Mouse (Mus musculus): ENCODE measurements around the gene Lrmda.

DNA sequence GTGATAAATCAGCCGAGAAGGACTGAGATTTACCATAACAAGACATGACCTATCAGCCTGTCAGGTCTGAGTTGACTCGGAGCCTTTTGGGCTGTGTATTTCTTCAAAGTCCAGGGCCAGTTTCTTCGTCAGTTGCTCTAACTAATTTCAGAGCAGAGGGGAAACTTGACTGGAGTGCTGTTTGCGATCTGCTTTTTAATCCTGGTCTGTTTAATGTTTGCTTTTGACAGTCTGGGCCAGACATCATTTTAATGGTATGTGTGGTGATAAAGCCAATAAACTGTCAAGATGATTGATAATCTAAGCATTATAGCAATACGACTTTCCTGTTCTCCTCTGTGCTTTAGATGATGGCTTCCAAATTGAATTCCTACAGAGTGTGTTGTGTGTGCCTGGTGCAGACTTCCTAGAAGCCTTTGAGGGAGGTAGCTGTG is 71.3 kb downstream of the Lrmda start:
- no peak for TF ChIP-seq CTCF (conservative IDR thresholded peaks at IDR 0.05; ENCODE audit: low read length)
- TF ChIP-seq POU5F1 (IDR thresholded peaks at IDR 0.05; ENCODE audit: borderline replicate concordance, low read length): no peak
- TF ChIP-seq NANOG (IDR thresholded peaks at IDR 0.05; ENCODE audit: borderline replicate concordance, low read length): no peak
